Mouse (Mus musculus) heart, embryonic 13.5 days (tissue): ENCODE measurements around the gene Mef2d. TPM values are rescaled to one million over a fixed set of nuclear protein-coding genes. Genes with fewer than 3 reads are reported as not detected.
A peak's percentile ranks its signal among the peaks of the same experiment; 100 is the strongest.
"Not testable (repeated sequence)": the region's sequence is repeated elsewhere in the genome, so short reads cannot be mapped to it uniquely, and the experiment has no call there.

Experiments used
- ATAC-seq: fragments of 200-750 bp; cut with Nextera tagmentation; 2 replicates; pipeline ENCODE4 v1.8.0; 2017; ENCODE audit warnings: moderate TSS enrichment; ENCODE audit not compliant: insufficient number of reproducible peaks, low FRiP score, low TSS enrichment; ENCODE audit errors: extremely low read depth
- H3K27ac ChIP-seq: fragments of 300-500 bp; sonication (generic); replicated peaks from 2 replicates; pipeline ENCODE4 v1.5.1; 2015; ENCODE audit warnings: moderate library complexity, mild to moderate bottlenecking, inconsistent platforms
- H3K27me3 ChIP-seq: fragments of 300-500 bp; sonication (generic); replicated peaks from 2 replicates; pipeline ENCODE4 v1.6.1; 2015; ENCODE audit warnings: mild to moderate bottlenecking, inconsistent platforms
- H3K36me3 ChIP-seq: fragments of 300-500 bp; sonication (generic); 2 replicates; pipeline ENCODE4 v1.6.1; 2015; ENCODE audit warnings: mild to moderate bottlenecking, inconsistent platforms
- H3K4me1 ChIP-seq: fragments of 300-500 bp; sonication (generic); 2 replicates; pipeline ENCODE4 v1.6.1; 2015; ENCODE audit warnings: inconsistent platforms
- H3K4me2 ChIP-seq: fragments of 300-500 bp; sonication (generic); 2 replicates; pipeline ENCODE4 v1.6.1; 2015; ENCODE audit warnings: inconsistent platforms, mild to moderate bottlenecking, moderate library complexity
- H3K4me3 ChIP-seq: fragments of 300-500 bp; sonication (generic); 2 replicates; pipeline ENCODE4 v1.5.1; 2015; ENCODE audit warnings: moderate library complexity, mild to moderate bottlenecking, inconsistent platforms
- H3K9ac ChIP-seq: fragments of 300-500 bp; sonication (generic); 2 replicates; pipeline ENCODE4 v1.6.1; 2015; ENCODE audit warnings: inconsistent platforms, mild to moderate bottlenecking, moderate library complexity
- H3K9me3 ChIP-seq: fragments of 300-500 bp; sonication (generic); 2 replicates; pipeline ENCODE4 v1.6.1; 2016; ENCODE audit warnings: inconsistent platforms
- WGBS: fragments of 180-500 bp; shearing (Covaris S2); methylation state at CpG from one replicate; pipeline ENCODE4 v1.1.7; 2015; ENCODE audit warnings: mixed read lengths; 5-methylcytosine and 5-hydroxymethylcytosine counted together
- polyA plus RNA-seq: library from polyadenylated mRNA; unstranded; fragments of >200 nt; fragmentation: Nextera tagmentation; extraction: Ambion mirVana; gene quantifications from 2 replicates; pipeline ENCODE4 v1.2.1, GENCODE M21; 2015

The Mef2d gene
- polyA plus RNA-seq, 1 experiment from 2014 or later: 37.1 TPM

- no peak for ATAC-seq
- H3K9me3 ChIP-seq: no peaks in the 10 kb centered on the region
- 0 out of 2 replicates have a peak overlapping the region, but pooled peaks have one; percentile 12 for H3K9ac ChIP-seq
- no peak overlapping the region for H3K4me2 ChIP-seq
- H3K36me3 ChIP-seq: peaks cover 99% of the 10 kb centered on the region
- no peak overlapping the region for H3K4me3 ChIP-seq
- WGBS: 81% methylated on average over 3 of the region's 3 CpGs
- H3K27ac ChIP-seq: peak overlapping the region; percentile 24; the same call in 1 of the 2 replicates
- peaks cover 17% of the 10 kb centered on the region for H3K4me1 ChIP-seq
- H3K27me3 ChIP-seq: no peaks in the 10 kb centered on the region
These were observed 22.1 kb downstream of the Mef2d start for GRCm38 (mm10) chr3:88164263-88164662.

DNA sequence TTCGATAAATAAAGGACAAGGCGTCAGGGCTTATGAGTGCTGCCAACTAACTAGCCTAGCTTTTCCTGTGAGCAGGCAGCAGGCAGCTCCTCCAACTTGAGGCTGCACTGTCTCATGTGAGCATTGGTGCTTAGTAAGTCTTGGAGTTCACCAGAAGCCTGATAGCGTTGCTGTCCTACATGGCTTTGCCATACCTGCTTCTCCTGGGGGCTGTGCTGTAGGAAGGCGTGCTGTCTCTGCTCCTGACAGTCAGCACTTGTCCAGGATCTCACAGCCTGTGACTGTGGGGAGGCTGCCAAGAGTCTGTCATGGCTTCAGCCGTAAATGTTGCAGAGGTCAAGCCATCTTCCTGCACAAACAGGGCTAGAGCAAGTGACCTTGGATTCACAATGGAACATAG lies 23.9 kb downstream of the Mef2d start:
- ATAC-seq: 0 out of 2 replicates have a peak, but pooled peaks have one; percentile 12
- no peak overlapping the region for H3K4me3 ChIP-seq
- no peaks in the 10 kb centered on the region for H3K9me3 ChIP-seq
- peak overlapping the region; percentile 64 for H3K27ac ChIP-seq
- peaks cover 99% of the 10 kb centered on the region for H3K36me3 ChIP-seq
- WGBS: 53% methylated on average over 5 of the region's 5 CpGs
- no peak overlapping the region for H3K9ac ChIP-seq
- no peak overlapping the region for H3K4me2 ChIP-seq
- peaks cover 17% of the 10 kb centered on the region for H3K4me1 ChIP-seq
- no peaks in the 10 kb centered on the region for H3K27me3 ChIP-seq

DNA sequence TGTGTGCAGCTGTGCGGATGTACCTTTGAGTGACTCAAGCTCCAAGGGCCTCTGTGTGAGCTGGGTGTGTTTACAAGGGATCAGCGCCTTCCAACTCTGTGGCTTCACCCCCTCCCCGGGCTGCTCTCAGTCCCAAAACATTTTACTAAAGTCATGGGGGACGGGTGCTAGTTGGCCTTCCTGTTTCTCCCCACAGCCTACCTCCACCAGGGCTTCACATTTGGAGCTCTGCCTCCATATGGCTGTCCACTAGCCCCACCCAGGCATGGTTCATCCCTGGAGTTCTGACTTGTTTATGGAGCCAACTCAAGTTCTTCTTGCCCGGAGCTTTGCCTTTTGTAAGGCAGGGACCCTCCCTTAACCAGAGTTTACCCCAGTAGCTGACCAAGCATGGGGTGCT lies 28.2 kb downstream of the Mef2d start:
- no peak overlapping the region for H3K27ac ChIP-seq
- no peak overlapping the region for H3K4me3 ChIP-seq
- H3K9me3 ChIP-seq: no peaks in the 10 kb centered on the region
- 80% methylated on average over 5 of the region's 5 CpGs for WGBS
- H3K36me3 ChIP-seq: peaks cover 96% of the 10 kb centered on the region
- no peaks in the 10 kb centered on the region for H3K27me3 ChIP-seq
- no peak overlapping the region for H3K9ac ChIP-seq
- ATAC-seq: no peak
- H3K4me1 ChIP-seq: peaks cover 40% of the 10 kb centered on the region
- no peak overlapping the region for H3K4me2 ChIP-seq

DNA sequence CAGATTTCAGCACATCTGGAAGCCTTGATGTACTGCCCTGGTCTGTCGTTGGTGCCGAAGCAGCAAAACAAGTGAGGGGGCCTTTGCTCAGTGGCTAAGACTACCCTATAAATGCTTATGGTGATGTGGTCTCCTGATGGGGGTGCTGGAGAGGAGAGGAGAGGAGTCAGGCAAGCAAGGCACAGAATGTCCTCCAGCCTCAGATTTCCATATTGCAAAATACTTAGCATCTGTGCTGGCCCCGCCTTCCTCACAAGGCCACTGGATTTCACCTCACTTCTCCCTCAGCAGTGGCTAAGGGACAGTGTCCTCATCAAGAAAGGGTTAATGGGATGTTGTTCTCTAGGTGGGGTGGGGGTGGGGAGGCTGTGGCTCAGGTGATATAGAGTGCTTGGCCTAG lies 30.3 kb downstream of the Mef2d start:
- H3K36me3 ChIP-seq: peaks cover 80% of the 10 kb centered on the region
- peak overlapping the region; percentile 58; the same call in 1 of the 2 replicates for H3K9ac ChIP-seq
- WGBS: 76% methylated on average over 3 of the region's 3 CpGs
- no peaks in the 10 kb centered on the region for H3K27me3 ChIP-seq
- no peak for ATAC-seq
- H3K4me3 ChIP-seq: no peak overlapping the region
- H3K4me2 ChIP-seq: no peak overlapping the region
- H3K27ac ChIP-seq: peak overlapping the region; percentile 60; the same call in 1 of the 2 replicates
- peaks cover 36% of the 10 kb centered on the region for H3K4me1 ChIP-seq
- no peaks in the 10 kb centered on the region for H3K9me3 ChIP-seq

- no peak for ATAC-seq
- H3K27ac ChIP-seq: peak overlapping the region; percentile 60
These were observed 31.2 kb downstream of the Mef2d start for GRCm38 (mm10) chr3:88173375-88173774.

DNA sequence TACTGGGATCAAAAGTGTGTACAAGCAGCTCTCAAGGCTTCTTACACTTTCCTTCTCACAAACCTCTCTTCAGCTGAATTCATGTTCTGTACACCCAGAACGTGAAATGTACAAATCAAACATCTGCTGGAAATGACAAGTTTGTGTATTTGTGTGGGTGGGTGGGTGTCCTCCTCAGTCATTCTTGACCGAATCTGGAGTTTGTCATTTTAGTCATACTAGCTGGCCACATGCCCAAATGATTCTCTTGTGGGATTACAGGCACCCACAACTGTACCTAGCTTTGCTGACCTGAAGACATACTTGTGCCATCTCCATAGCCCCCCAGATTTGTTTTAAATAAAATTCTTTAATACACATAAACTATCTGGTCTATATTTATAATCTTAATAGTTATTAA lies 32.7 kb downstream of the Mef2d start:
- Histone ChIP-seq H3K4me3 (no peak overlapping the region), H3K27ac (no peak overlapping the region), H3K4me1 (peaks cover 36% of the 10 kb centered on the region), H3K9ac (no peak overlapping the region), H3K4me2 (no peak overlapping the region), H3K9me3 (no peaks in the 10 kb centered on the region), H3K36me3 (peaks cover 56% of the 10 kb centered on the region), H3K27me3 (0 out of 2 replicates have a peak, but pooled peaks cover 3% of the 10 kb centered on the region)
- WGBS: 70% methylated on average over 2 of the region's 2 CpGs
- ATAC-seq: no peak

More at GRCm38 (mm10) chr3:88173375-88173774, 31.2 kb downstream of the Mef2d start:
- H3K4me2 ChIP-seq: no peak overlapping the region
- H3K4me3 ChIP-seq: no peak overlapping the region
- H3K27me3 ChIP-seq: no peaks in the 10 kb centered on the region
- peaks cover 36% of the 10 kb centered on the region for H3K4me1 ChIP-seq
- H3K36me3 ChIP-seq: peaks cover 71% of the 10 kb centered on the region
- H3K9me3 ChIP-seq: no peaks in the 10 kb centered on the region
- no peak overlapping the region for H3K9ac ChIP-seq
- 50% methylated on average over 3 of the region's 3 CpGs for WGBS

GRCm38 (mm10) chr3:88177106-88177505 lies 34.9 kb downstream of the Mef2d start:
- 49% methylated on average over 5 of the region's 5 CpGs for WGBS

DNA sequence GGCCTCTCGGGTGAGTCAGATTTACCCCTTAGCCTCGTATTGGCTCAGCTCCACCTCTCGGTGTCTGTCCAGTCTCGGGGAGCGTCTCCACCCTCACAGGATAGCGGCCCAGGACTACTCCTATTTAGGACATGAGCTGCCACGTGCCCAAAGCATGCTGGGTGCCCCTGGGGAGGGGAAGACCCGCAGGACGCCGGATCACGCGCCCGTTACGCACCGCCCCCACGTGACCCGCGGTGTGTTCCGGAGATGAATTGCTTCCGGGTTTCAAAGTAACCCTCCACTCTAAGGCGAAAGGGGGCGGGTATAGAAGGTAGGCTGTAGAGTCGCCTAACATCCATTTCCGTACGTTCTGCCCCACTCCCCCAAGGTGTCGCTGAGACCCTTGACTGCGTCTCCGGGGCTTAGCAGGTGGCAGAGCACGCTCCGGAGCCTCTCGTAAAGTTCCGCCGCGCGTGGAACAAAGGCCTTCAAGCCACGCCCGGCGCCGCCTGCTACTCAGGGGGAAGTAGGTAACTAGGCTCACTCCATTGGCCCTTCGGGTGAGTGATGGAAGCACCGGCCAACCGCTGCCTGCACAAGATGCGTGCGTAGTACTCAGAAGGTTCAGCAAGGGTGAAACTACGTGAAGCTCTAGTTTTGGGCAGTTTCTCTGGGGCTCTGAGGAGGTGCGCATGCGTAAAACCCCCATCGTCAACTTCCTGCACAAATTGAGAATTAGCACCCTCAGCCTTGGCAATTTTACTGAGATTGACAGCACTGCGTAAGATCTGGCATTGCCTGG lies 35.6 kb downstream of the Mef2d start:
- H3K27me3 ChIP-seq: peaks cover 17% of the 10 kb centered on the region
- peaks cover 27% of the 10 kb centered on the region for H3K36me3 ChIP-seq
- peak overlapping the region; percentile 88 for H3K9ac ChIP-seq
- no peaks in the 10 kb centered on the region for H3K9me3 ChIP-seq
- under 1% methylated on average over 49 of the region's 49 CpGs for WGBS
- H3K4me2 ChIP-seq: peak overlapping the region; percentile 71
- peaks cover 23% of the 10 kb centered on the region for H3K4me1 ChIP-seq
- H3K4me3 ChIP-seq: peak overlapping the region; percentile 68
- peak; percentile 94 for ATAC-seq
- H3K27ac ChIP-seq: peak overlapping the region; percentile 98

More at GRCm38 (mm10) chr3:88177106-88177505, 34.9 kb downstream of the Mef2d start:
- peaks cover 33% of the 10 kb centered on the region for H3K36me3 ChIP-seq
- peak overlapping the region; percentile 98 for H3K27ac ChIP-seq
- H3K9ac ChIP-seq: peak overlapping the region; percentile 88
- no peaks in the 10 kb centered on the region for H3K9me3 ChIP-seq
- peak overlapping the region; percentile 71 for H3K4me2 ChIP-seq
- peak overlapping the region; percentile 68 for H3K4me3 ChIP-seq
- peaks cover 10% of the 10 kb centered on the region for H3K27me3 ChIP-seq
- no peak for ATAC-seq
- peaks cover 30% of the 10 kb centered on the region for H3K4me1 ChIP-seq

GRCm38 (mm10) chr3:88178346-88178733 lies 36.2 kb downstream of the Mef2d start:
- Histone ChIP-seq H3K4me3 (peak overlapping the region; percentile 68), H3K36me3 (peaks cover 21% of the 10 kb centered on the region), H3K27me3 (peaks cover 23% of the 10 kb centered on the region), H3K9ac (peak overlapping the region; percentile 88), H3K4me2 (peak overlapping the region; percentile 71), H3K27ac (peak overlapping the region; percentile 98), H3K4me1 (peaks cover 18% of the 10 kb centered on the region)
- ATAC-seq, H3K9me3 ChIP-seq: not testable (repeated sequence)
- 36% methylated on average over 11 of the region's 11 CpGs for whole genome bisulfite sequencing

DNA sequence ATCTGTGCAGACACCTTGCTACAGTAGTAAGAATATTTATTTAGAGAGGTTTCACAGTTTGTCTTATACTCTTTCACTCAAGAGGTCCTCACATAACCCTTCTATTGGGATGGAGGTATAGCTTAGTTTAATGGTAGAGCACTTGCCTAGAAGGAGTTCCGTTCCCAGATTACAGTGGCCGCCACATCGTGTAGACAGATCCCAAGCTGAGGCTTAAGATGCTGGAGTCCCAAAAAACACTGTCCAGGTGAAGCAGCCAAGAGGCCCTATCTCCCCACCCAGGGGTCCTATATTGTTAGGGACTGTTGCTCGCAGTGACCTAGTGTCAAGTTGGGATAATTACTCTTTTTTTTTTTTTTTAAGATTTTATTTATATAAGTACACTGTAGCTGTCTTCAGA lies 36.8 kb downstream of the Mef2d start:
- H3K27me3 ChIP-seq: peaks cover 24% of the 10 kb centered on the region
- H3K27ac ChIP-seq: no peak overlapping the region
- no peak overlapping the region for H3K4me3 ChIP-seq
- no peak for ATAC-seq
- H3K4me1 ChIP-seq: peaks cover 13% of the 10 kb centered on the region
- H3K9ac ChIP-seq: no peak overlapping the region
- peaks cover 16% of the 10 kb centered on the region for H3K36me3 ChIP-seq
- no peaks in the 10 kb centered on the region for H3K9me3 ChIP-seq
- no peak overlapping the region for H3K4me2 ChIP-seq
- WGBS: 82% methylated on average over 4 of the region's 4 CpGs

GRCm38 (mm10) chr3:88181374-88181773 lies 39.2 kb downstream of the Mef2d start:
- peaks cover 35% of the 10 kb centered on the region for H3K27me3 ChIP-seq
- ATAC-seq: no peak
- 68% methylated on average over 4 of the region's 4 CpGs for WGBS
- H3K27ac ChIP-seq: no peak overlapping the region
- H3K4me3 ChIP-seq: no peak overlapping the region
- H3K36me3 ChIP-seq: no peaks in the 10 kb centered on the region
- no peaks in the 10 kb centered on the region for H3K9me3 ChIP-seq
- H3K4me2 ChIP-seq: no peak overlapping the region
- peaks cover 8% of the 10 kb centered on the region for H3K4me1 ChIP-seq
- H3K9ac ChIP-seq: no peak overlapping the region

DNA sequence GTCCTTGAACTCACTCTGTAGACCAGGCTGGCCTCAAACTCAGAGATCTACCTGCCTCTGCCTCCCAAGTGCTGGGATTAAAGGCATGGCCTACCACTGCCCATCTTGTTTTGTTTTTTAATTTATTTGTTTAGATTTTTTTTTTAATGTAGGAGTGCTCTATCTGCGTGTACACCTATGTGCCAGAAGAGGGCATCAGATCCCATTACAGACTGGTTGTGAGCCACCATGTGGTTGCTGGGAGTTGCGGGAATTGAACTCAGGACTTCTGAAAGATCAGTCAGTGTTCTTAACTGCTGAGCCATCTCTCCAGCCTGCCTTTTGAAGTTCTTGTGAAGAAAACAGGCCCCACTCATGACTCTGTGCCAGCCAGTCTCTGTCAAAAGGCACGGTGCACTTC lies 44.3 kb downstream of the Mef2d start:
- H3K4me1 ChIP-seq: no peaks in the 10 kb centered on the region
- WGBS: 63% methylated on average over 3 of the region's 3 CpGs
- H3K27me3 ChIP-seq: peaks cover 41% of the 10 kb centered on the region
- no peak overlapping the region for H3K4me3 ChIP-seq
- ATAC-seq: no peak
- no peaks in the 10 kb centered on the region for H3K9me3 ChIP-seq
- no peak overlapping the region for H3K9ac ChIP-seq
- no peaks in the 10 kb centered on the region for H3K36me3 ChIP-seq
- no peak overlapping the region for H3K27ac ChIP-seq
- H3K4me2 ChIP-seq: no peak overlapping the region
